Mouse (Mus musculus): Measurements from ENCODE around the gene Ccl9.
"Not testable (repeated sequence)": the region's sequence is repeated elsewhere in the genome, so short reads cannot be mapped to it uniquely, and the experiment has no call there.

Gene Ccl9

DNA sequence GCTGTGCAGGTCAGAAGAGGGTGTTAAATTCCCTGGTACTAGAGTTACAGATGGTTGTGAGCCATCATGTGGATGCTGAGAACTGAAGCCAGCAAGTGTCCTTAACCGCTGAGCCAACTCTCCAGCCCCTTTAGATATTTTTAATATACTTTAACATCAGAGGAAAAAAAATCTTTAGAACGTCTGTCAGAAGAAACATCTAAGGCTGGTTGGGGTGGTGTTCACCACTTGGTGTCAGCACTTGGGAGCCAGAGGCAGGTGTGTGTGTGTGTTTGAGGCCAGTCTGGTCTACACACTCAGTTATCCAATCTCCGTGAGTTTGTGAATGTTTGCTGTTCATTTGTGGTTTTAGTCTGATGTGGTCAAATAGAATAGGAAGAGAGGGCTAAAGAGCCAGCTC lies 563 bp upstream of the Ccl9 start:
- DNase-seq: no peak

DNA sequence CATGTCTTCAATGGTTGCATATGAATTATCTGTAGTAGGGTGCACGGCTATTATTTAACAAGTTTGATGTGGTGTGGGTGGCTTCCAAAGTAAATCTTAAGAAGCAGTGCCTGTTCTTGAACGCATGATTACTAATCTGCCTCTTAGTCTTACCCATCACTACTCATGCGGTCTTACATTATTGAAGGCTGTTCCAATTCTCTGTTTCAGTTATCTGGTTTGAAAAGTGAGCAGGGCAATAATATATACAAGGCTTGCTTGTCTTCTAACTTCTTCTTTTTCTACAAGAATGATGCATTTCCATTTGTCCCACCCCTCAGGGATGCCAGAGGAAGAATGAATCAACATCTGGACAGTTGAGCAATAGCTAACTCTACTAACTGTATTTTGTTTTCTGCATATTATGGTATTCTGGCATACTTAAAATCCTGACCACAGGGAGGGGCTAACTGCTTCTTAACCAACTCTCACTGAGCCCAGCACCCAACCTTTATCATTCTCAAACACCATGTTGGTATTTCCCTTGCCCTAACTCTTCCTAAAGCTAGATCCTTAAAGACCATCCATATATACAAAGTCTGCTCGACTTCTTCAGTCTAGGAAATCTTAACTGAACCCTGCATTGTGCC lies 1.4 kb downstream of the Ccl9 start:
- no peak for DNase-seq

DNA sequence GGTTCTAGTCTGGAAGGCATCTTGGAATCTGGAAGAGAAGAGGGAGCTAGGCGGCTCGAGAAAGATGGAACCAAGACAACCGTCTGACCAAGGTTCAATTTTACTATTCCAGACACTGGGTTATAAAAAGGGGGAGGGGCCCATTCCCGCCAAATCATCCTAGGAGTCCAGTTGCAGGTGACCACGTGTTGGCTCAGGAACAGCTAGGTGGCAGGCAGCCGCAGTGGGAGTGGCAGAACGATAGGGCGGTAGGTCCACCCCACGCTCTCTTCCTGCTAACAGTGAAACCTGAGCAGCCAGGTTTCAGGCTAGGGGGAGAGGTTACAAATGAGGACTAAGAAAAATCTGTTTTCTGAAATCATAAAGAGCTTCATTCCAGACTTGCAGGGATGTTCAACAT lies 5.6 kb downstream of the Ccl9 start:
- no peak for DNase-seq

DNA sequence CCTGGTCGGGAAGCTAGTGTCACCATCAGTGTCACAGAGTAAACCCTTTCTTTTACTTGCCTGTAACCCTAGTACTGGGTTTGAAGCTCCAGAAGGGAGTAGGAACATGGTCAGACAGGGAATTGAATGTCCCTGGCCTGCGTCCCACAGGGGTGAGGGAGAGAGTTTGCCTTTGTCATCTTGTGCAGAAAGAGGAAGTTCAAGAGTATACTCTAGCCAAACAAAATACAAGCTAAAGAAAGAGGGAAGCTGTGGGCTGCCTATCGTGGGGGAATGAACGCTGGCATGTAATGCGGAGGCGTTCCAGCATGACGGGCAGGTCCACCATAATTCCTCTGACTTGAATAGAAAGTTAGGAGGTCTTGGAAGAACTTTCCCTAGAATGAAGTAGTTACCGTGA lies 6.2 kb downstream of the Ccl9 start:
- no peak for DNase-seq

DNA sequence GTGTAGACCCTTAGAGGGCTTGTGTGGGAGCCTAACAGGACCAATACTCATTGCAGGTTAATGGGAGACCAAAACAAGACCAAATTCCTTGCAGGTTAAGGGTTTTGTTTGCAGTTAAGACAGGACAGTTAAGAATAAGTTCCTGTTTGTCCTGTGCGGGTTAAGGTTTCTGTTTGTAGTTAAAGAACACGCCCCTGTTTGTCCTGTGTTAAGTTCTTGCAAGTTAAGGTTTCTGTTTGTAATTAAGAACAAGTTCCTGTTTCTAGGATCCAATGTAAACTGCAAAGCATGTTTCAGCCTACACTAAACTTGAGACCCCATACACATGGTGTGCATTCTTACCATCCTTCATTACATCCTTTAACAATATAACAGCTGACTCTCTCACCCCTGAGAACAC lies 8.2 kb downstream of the Ccl9 start:
- no peak for DNase-seq

DNA sequence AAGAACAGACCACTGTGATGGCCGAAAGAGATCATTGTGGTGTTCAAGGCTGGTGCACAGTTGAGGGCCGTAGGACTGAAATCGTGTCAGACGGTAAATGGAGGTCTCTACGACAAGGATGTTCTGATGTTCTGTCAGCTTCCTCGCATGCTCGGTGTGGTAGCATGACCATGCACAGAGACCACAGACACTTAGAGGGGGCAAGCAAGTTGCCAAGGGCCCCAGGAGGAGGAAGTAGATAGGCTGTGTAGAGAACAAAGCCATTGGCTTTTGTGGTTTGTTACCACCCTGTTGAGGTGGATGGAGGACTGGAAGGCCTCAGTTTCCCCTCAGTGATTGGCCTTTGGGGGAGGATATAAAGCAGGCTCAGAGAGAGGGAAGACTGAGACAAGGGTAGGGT lies 9.2 kb downstream of the Ccl9 start:
- DNase-seq: no peak

DNA sequence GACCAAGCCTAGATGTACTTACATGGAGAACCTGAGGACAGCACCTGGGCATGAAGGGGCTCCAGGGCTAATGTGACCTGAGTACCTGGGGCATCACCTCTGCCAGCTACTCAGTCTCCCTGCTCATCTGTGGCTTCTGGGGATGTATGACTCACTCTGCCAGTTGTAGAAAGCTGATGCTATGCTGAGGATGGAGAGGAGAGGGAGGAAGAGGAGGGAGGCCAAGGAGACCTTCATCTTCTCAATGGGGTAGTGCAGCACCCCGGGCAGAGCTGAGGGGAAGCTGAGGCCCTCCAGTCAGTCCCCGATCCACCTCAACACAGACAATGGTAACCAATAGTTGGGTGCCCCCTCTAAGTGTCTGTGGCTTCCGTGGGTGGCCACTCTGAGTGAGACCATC lies 9.7 kb downstream of the Ccl9 start:
- DNase-seq: no peak

DNA sequence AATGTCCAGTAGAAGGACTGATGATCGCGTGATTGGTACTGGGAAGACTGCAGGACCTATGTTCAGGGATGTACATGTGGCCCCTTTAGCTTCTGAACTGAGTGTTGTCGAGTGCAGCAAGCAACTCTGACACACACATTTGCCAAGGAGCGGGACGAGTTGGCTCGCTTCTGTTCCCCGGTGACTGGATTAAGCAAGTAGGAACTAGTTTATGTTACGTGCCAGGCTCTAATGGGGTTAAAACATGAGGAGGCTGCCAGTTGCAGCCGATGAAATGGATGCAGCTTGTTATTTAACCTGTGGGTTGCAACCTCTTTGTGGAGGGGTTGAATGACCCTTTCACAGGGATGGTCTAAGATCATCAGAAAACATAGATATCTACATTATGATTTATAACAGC lies 10.4 kb downstream of the Ccl9 start:
- DNase-seq: no peak

DNA sequence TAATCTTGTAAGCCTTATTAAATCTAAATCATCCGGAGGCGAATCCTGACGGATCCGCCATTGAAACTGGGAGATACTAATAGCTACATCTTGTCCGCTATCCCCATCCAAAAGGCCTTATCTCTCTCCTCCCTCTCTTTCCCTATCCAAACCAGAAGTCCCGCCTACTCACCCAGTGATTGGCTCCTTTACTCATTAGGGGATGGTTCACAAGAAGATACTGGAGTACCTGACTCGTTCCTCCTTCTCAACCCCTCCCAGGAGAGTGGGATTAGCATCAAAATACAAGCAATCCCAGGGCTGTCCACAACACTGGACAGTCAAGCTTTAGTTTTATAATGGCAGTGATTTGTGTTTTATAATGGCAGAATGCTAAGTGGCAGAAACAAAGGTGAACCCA lies 11.1 kb downstream of the Ccl9 start:
- DNase-seq: no peak

DNA sequence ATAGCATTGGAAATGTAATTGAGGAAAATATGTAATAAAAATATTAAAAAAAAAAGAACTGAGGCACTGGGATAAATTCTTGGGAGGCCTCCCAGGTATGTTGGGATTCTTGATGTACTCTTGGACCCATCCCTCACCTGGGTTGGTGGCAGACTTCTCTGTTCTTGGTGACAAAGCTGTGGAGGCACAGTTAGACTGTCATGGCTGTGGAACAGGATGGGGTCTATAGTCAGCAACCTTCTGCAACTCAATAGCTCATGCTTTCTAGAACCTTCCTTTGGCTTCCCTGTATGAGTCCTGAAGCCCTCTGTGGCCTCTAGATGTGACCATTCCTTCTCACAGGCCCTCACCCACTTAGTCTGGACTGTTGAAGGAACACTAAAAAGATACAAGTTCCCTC lies 11.8 kb downstream of the Ccl9 start:
- no peak for DNase-seq

DNA sequence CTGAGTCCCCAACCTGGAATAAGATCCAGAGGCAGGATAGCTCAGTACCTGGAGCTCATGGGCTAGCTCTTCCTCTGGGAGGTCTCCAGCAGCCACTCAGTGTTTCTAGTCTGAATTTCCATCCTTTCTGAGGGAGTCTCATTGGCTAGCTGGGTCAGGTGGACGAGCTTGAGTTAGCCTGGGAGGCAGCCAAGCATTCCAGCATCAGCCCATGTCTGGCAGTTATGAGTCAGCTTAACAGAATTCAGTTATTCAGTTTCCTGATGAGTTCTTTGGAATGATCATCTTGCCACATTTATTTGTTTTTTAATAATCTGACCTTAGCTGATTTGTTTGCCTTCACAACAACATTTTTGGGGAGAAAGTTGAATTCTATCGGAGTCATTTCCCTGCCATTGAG lies 14.7 kb downstream of the Ccl9 start:
- peak; percentile 20 for DNase-seq

DNA sequence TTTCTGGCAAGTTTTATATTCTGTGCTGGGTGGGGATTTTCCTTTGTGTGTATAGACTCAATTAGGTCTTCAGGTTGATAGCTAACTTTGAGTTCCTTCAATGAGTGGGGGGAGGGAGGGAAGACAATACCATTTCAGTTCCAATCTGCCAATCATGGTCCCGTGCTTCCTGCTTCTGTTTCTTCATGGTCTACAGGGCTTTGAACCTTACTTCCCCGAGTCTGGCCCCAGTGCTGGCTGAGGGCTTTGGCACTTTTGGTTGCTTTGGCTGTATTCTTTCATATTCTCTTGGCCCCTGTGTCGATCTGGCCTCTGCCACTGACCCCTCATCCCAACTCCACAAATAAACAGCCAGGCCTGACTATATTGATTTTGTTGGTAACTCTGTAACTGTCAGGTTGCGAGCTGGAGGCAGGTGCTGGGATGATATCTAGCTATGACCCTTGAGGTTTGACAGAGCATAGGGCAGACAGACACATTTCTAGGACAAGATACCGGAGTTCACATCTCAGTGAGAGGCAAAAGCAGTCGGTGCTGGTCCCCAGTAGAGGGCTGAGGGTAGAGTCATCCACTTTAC lies 16.0 kb downstream of the Ccl9 start:
- DNase-seq: no peak

DNA sequence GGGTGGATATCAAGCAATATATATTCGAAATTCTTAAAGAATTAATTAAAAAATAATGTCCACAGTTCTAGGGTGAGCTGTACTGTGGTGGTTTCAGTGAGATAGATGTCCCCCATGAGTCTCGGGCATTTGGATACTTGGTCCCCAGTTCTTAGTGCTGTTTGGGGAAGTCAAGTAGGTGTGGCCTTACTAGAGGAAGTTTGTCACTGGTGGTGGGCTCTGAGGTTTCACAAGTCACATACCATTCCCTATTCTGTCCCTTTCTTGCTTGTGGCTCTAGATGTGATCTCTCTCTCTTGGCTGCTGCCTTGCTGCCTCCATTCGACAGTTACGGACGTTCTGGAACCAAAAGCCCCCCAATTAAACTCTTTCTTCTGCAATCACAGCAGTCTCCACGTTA lies 18.0 kb downstream of the Ccl9 start:
- DNase-seq: no peak

DNA sequence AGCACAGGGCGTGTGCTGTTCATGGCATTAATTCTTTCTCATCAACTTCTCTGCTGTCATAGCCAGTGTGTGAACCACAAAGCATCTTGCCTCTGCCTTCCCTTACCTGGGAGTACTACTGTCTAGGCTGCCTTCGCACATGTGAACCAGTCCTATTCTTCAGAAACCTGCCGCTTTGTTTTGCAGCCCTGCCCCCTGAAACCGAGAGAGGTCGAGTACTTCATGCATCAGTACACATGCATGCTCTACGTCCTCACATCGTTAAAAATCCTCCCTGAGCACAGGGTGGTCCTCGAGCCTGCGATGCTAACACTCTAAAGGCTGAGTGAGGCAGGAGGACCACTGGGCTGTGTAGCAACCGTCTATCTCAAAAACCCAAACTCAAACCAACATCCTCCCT lies 21.4 kb downstream of the Ccl9 start:
- no peak for DNase-seq

DNA sequence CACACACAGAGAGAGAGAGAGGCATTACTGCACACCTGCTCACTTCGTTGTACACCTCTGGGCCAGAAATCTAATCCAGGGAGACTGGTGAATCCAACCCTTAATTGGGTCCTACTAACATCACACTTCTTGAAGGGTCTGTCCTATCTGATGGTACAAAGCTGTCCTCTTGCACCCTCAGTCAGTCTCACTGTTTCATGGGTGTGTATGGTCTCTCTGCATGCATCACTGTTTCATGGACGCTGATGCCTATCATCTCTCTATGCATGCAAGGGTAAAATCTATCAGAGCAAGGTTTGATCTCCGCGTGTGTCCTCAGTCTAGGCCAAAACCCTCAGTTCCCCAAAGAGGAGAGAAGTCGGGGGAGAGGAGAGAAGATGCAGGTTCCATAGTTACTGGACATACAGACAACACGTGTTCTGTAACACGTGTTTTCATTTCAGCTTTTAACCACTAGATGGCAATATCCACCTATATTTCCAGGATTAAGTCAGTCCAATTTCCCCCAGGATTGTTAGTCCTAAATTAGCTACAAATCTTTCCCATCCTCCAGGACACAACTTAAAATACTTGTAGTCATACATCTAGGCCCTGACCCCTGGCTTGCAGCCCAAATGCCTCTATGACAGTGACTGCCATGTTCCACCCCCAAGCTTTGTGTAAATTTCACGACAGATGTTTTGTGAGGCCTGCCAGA lies 22.2 kb downstream of the Ccl9 start:
- peak; percentile 10 for DNase-seq

DNA sequence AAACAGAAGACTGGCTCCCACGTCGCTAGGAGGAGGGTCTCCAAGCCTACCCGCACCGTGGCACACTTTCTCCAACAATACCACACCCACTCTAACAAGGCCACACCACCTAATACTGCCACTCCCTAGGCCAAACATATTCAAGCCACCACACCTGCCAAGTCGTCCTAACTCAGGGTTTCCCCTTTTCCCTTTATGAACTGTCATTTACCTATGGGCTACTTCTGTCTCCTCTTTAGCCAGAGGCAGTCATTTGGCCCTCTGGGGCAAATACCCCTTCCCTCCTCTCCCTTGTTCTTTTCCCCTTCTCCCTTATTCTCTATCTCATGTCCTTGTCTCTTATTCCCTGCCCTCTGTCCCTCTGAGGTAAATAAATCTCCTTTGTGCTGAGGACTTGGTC lies 26.8 kb downstream of the Ccl9 start:
- DNase-seq: no peak

DNA sequence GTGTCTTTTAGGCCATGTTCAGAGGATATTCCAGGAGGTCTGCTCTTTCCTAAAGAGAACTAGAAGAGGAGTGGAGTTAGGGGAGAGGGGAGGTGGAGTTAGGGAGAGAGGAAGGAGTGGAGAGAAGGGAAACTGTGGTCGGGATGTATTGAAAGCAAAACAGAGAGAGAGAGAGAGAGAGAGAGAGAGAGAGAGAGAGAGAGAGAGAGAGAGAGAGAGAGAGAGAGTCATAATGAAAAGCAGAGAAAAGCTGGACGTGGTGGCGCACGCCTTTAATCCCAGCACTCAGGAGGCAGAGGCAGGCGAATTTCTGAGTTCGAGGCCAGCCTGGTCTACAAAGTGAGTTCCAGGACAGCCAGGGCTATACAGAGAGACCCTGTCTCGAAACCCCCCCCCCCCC lies 27.4 kb downstream of the Ccl9 start:
- not testable (repeated sequence) for DNase-seq

DNA sequence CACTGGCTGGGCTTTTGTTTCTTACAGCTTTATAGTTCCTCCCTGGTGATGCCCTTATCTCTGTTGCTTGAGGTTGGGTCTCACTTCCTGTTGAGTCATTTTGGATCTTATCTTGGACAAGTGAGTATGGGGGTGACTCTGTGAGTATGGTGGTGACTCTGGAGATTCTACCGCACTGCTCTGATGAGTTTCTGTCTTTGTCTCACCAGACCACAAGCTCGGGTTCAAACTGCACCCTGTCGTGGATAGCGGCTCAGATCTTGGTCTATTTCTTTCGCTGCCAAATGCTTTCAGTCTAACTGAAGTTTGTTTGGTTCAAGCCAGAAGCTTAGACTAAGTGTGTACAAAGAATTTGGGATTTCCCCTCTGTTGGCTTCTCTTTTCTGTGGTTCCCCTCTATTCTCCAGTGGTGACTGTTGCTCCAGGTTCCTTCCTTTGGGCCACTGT lies 28.2 kb downstream of the Ccl9 start:
- no peak for DNase-seq

DNA sequence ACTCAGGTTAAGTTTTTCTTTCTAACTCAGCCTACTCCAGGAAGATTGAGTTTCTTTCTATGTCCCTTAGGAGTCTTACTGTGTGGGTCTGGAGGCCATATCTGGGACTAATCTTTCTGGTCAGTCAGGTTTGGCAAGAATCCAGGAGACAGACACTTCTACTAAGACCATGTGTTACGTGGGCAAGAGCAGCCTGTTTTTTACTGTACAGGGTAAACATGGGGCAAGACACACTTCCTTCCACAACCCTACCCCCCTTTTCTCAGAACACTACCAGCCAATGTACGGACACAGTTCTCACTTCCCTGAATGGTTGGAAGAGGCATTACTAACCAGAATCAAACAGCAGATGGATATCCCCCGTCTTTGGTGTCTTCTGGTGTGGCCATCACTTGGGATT lies 34.2 kb downstream of the Ccl9 start:
- DNase-seq: no peak

DNA sequence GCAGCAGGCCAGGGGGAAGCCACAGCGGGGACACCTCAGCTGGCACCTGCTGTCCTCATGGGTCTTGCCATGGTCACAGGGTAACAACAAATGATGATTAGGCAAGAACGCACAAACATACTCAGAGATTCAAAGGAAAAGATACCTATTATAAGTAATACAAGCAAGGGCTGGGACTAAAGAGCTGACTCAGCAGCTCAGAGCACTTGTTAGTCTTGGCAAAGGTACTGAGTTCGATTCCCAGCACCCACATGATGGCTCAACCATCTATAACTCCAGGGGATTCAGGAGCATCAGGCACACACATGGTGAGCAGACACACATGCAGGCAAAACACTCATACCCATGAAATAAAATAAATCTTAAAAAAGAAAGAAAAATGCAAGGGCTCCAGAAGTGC lies 37.0 kb downstream of the Ccl9 start:
- DNase-seq: no peak

DNA sequence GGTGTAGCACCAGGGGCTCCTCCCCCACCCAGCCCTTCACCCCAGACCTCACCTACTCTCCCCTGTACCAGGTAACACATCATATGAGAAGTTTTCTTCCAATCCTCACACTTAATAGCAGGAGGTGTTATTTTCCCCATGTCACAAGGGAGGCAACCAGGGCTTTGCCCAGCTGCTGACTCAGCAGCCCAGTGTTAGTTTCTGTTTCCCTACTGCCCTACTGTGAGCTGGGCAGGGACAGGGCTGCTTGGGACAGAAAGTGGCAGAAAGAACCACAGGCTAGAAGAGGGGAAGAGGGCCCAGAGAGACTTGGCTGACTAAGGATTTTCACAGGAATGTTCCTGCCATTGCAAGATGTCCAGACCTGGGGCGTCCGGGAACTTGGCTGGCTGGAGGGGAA lies 37.5 kb downstream of the Ccl9 start:
- DNase-seq: no peak

DNA sequence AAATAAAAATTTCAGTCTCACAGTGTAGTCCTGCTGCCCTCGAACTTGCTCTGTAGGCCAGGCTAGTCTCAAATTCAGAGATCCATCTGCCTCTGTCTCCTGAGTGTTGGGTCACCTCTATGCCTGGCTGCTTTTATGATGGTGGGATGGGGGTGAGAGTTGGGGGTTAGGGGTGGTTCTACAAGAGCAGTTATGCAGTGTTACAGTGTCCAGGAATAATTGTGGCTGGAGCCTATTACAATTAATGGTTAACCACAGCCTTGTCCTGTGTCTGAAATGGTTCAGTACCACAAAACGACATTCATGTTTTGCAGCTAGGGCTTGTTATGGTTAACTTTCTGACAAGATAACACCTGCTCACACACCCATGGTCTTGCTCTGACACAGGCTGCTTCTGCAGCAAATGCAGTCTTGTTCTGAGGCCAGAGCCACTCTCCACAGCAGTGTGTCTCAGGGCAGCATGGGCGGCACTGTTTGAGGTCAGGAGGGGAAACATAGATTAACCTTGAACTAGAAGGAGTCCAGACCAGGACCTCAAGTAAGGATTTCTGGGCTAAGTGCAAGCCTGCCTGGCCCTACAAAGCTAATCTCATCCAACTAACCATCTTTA lies 39.6 kb downstream of the Ccl9 start:
- no peak for DNase-seq

DNA sequence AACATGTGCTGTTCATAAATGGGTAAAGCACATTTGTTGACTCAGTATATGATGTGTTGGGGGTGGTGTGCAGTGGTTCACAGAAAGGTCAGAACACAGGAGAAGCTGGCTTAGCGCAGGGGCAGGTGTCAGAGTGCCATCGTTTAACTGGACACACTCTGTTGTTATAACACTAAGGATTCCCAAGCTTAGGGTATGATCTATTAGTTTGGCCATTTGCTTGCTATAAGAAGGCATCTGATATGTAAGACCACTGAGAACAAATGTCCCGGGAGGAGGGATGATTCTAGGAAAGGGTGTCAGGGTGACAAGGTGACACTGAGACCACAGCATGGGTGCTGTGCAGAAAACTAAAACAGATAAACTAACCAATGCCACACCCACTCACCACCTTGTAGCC lies 41.6 kb downstream of the Ccl9 start:
- DNase-seq: no peak

Measured in right cerebral cortex, adult 18-20 months (tissue).